Mouse (Mus musculus): Measurements from ENCODE around the gene Cirbp.
A peak's percentile ranks its signal among the peaks of the same experiment; 100 is the strongest.

Gene Cirbp

GRCm38 (mm10) chr10:80137626-80138552 is 27.9 kb upstream of the Cirbp start:
- no peak for DNase-seq (ENCODE audit: low spot score in 2 of 2)

DNA sequence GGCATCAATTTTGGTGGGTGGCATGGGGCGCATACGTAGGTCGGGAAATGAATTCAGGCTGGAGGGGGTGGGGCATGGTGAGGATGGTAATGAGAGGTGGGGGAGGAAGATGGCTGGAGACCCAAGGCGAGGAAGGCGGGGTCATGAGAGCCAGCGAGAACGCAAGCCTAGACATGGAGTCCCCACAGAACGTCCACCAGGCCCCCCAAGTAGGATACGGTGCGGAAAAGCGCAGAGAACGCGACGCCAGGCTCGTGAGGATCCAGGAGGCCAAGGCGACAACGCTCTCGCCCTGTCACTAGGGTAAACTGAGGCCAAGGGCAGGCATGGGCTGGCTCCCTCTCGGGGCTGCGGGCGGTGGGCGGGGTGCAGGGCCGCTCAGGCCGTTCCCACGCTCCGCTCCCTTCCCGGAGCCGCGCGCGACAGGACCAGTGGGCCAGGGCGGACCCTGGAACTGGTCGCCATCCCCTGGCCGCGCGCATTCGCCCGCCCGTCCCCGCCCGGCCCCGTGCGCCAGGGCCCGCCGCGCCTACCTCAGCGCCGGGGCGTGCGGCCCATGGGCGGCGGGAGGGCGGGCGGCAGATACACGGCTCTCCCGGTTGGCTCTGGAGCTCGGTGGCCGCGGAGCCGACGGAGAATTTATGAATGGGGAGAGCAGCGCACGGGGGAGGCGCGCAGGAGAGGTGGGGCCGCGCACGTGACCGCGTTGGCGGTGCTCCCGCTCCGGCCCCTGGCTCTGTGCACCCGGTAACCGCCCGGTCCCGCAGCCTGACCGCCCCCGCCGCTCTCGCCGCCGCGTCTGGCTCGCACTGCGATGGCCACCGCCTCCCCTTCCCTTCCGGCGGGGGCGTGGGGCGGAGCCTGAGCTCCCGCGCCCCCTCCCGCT is 27.0 kb upstream of the Cirbp start, which contains the start of gene Atp5d:
Gene Atp5d (plus strand): TSS at position 80 of the 886 bp plus-strand sequence.
- peak in 1 of 2 experiments; percentile 40 for DNase-seq (ENCODE audit: low spot score in 2 of 2)

DNA sequence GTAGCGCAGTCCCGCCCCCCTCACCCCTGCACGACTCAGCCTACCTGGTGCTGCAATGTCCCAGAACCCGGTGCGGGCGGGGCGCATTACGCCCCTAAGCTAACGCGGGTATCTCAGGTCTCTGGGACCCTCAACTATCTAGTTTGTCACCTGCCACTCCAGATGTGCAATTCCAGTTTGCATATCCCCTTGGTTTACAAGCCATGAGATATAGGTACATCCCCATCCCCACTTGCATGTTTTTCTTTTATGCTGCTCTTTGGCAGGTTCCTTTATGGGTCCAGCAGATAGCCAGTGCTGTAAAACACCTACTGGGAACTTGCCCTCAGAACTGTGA is 26.4 kb upstream of the Cirbp start:
- peak in 1 of 2 experiments; percentile 36 for DNase-seq (ENCODE audit: low spot score in 2 of 2)

DNA sequence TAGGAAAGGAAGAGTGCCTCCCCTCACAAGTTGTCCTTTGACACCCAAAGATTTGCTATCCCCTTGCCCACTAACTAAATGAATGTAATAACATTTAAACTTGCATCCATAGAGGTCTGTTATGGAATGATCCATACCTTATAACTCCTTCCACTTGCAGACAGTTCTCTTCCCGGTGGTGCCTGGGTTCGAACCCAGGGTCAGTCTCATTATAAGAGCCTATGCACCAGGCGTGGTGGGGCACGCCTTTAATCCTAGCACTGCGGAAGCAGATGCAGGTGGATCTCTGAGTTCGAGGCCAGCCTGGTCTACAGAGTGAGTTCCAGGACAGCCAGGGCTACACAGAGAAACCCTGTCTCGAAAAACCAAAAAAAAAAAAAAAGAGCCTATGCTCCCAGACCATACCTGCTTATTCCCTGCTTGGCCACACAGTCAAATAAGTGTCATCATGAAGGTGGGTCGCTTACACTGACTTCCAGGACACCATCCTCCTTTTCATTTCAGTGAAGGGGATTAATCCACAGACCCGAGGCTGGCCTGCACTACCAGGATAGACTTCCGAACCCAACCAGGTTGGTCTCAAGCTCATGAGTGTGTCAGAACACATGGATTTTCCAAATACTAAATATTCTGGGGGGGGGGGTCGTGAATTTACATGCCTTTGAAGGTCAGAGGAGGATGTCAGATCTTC is 25.7 kb upstream of the Cirbp start:
- no peak for DNase-seq (ENCODE audit: low spot score in 2 of 2)

GRCm38 (mm10) chr10:80140666-80141035 is 25.1 kb upstream of the Cirbp start, which contains the start of gene Cbarp:
Gene Cbarp (minus strand): TSS chr10:80140835.
- peak in 1 of 2 experiments; percentile 18 for DNase-seq (ENCODE audit: low spot score in 2 of 2)

DNA sequence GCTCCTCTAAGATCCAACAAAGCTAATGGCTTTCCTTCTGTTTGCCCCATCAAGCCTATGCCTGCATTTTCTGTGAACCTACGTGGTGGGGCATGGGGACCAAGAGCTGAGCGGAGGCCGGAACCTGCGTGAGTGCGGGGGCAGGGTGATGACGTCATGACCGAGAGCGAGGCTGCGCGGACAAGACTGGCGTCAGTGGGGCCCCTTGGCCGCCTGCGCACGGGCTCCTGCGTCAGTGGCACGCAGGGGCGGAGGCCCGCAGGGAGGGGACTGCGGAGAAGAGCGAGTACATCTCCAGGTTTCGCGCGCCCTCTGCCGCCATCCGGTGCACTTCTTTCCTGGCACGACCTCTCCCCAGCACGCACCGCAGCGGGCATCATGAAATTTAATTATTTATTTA is 24.5 kb upstream of the Cirbp start:
- DNase-seq (ENCODE audit: low spot score in 2 of 2) = peak; percentile 97 to 98

GRCm38 (mm10) chr10:80141786-80142529 is 23.8 kb upstream of the Cirbp start:
- peak; percentile 96 to 98 for DNase-seq (ENCODE audit: low spot score in 2 of 2)

- DNase-seq (ENCODE audit: low spot score in 2 of 2) = peak in 1 of 2 experiments; percentile 63
These were observed 23.3 kb upstream of the Cirbp start for GRCm38 (mm10) chr10:80142530-80142925.

DNA sequence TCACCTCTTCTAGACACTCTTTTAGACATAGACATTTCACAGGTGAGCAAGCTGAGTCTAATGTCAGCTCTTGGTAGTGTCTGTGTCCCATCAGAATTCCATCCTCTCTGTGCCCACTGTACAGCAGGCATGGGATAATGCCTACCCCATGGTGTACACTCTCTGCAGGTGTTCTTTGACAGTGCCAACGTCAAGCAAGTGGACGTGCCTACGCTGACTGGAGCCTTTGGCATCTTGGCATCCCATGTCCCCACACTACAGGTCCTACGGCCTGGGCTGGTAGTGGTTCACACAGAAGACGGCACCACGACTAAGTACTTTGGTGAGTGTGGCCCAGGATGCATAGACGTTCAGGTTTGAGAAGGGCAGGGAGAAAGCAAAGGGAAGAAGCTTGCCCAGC is 22.1 kb upstream of the Cirbp start:
- peak in 1 of 2 experiments; percentile 7 for DNase-seq (ENCODE audit: low spot score in 2 of 2)

DNA sequence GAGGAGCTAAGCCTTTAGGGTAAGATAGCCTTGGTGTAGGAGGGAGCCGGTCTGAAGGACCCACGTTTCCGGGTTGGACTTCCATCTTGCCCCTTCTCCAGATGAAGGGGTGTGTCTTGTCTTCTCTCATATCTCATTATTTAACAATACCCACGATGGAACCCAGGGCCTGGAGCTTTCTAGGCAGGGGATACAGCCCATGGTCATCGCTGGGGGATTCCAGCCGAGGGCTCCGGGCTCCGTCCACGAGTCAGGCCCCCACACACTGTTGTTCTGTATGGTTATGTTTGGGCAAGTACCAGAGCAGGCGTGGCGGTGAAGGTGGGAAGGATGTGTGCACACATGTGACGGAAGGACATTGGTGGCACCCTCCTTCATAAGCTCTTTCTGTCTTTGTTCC is 21.6 kb upstream of the Cirbp start:
- DNase-seq (ENCODE audit: low spot score in 2 of 2) = peak in 1 of 2 experiments; percentile 8

DNA sequence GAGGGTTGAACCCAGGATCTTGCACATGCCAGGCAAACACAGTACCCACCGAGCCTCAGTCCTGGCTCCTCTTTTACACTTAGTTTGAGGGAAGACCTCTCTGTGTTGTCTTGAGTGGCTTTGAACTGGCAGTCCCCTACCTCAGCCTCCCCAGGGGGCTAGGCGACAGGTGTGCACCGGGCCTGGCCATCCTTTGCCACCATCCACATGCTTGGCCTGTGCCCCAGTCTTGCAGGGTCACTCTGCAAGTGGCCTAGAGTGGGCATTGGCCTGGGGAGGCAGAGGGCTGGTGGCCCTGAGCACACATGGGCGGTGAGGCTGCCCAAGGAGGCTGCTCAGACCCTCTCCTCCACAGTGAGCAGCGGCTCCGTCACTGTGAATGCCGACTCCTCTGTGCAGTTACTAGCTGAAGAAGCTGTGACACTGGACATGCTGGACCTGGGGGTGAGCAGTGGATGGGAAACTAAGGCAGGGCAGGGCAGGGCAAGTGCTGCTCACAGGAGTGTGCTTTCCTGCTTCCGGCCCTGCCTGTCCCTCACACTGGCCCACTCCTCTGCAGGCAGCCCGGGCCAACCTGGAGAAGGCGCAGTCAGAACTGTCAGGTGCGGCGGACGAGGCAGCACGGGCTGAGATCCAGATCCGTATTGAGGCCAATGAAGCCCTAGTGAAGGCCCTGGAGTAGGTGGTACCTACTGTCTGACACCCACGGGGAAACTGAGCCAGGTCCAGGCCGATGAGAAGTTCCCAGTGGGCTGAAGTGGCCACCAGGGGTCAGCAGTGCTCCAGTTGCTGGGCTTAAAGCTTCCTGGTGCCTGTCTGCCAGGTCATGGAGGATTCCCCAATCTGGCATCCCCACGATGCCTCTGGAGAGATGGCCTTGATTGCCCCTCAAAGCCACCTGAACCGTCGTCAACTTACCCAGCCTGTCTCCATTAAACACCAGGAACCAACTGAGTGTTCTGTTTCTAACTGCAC is 20.6 kb upstream of the Cirbp start:
- DNase-seq (ENCODE audit: low spot score in 2 of 2) = peak; percentile 68 to 70

- DNase-seq (ENCODE audit: low spot score in 2 of 2) = peak in 1 of 2 experiments; percentile 65
These were observed 19.9 kb upstream of the Cirbp start for GRCm38 (mm10) chr10:80145896-80146295.

DNA sequence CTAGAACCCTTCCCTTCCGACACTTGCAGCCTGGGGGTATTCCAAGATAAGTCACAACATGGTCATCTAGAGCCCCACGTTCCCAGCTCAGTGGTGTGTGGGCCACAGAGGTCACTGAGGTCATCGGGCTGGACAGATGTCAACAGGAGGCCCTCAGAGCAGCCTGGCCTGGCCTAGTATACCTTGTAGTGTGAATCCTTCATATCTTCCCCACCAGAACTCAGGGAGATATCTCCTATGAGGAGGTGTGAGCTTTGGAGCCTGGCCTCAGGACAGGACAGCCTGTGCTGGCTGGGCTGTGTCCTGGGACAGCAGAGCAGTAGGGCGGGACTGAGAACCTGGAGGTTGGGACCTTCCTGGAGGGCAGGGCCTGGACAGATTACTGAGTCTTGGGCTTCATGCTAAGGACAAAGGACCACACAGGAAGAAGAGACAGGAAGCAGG is 19.2 kb upstream of the Cirbp start:
- DNase-seq (ENCODE audit: low spot score in 2 of 2) = no peak

DNA sequence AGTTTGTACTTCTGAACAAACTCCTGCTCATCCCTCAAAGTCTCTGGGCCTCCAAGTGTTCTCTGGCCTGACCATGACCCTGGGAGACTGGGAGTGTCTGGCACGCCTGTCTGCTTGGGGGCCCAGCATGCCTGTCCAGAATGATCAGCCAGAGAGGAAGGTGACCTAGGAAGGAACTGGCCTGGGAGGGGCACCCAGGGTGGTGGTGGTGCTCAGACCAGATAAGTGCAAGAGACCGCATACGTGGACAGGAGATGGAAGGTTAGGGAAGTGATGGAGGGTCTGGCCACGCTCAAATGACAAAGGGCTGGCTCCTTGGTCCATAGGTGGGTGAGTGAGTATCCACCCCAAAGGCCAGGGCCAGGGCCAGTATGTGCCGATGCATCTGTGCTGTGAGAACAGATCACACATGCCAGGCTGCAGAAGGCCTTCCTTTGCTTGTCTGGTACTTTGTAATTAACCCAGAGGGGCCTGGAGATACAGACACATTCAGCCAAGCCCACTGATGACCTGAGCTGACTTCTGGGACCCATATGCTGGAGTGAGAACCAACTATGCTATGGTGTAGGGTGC is 18.6 kb upstream of the Cirbp start:
- DNase-seq (ENCODE audit: low spot score in 2 of 2) = peak in 1 of 2 experiments; percentile 34

DNA sequence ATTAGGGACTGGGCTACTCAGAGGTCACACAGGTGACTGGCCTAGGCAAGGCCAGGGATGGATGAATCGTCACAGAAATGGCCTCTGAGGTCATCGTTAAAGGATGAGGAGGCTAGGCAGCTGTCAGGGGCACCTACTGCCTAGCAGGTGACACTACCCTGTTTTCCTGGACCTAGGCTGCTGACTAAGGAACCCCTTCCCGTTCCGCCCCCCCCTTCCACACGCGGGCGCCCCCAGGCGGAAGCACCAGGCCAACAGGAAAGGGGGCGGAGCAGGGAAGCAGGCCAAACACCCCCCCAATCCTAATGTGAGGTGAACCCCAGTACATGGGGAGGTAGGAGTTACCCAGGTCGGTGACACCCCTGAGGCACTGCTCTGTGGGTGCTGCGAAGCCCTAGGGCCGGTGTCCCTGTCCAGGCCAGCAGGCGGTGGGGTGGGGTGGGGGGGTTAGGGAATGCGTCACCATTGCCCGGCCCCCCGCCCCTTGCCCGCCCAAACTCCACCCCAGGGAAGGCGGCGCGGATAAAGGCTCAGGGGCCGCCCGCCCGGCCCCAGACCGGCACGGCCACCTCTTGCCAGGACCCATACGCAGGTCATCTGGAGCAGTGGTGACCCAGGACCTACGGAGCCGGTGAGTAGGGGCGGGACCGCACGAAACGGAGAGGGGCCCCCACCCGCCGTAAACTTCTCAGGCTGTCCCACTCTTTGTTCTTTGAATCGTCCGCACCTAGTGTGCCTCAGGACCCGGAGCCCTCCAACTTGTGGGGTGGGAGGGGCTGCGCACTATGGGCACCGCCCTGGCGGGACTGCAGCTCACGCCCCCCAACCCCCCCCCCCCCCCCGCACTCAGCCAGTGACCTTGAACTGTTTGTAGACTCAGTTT is 17.8 kb upstream of the Cirbp start, which contains the start of gene Midn:
Gene Midn (plus strand): TSS at position 554 of the 883 bp plus-strand sequence.
- peak; percentile 54 to 65 for DNase-seq (ENCODE audit: low spot score in 2 of 2)

GRCm38 (mm10) chr10:80148610-80149290 is 17.0 kb upstream of the Cirbp start:
- DNase-seq (ENCODE audit: low spot score in 2 of 2) = peak; percentile 89 to 90

Data from spleen, postnatal 36 days (tissue).